Mouse (Mus musculus) gastrocnemius, adult 2 months (tissue): Measurements from ENCODE around the gene Rnase2b. TPM values are rescaled to one million over a fixed set of nuclear protein-coding genes. Genes with fewer than 3 reads are reported as not detected.
"Not testable (repeated sequence)": the region's sequence is repeated elsewhere in the genome, so short reads cannot be mapped to it uniquely, and the experiment has no call there.

Experiments
- DNase-seq: peaks from one replicate; pipeline ENCODE4 v3.0.0; 2022
- H3K27ac ChIP-seq: fragments of 200-600 bp; 2 replicates; pipeline ENCODE4 v1.8.1; 2022; ENCODE audit warnings: mild to moderate bottlenecking
- H3K4me3 ChIP-seq: fragments of 200-600 bp; 2 replicates; pipeline ENCODE4 v1.8.1; 2022; ENCODE audit warnings: mild to moderate bottlenecking, moderate library complexity
- CTCF ChIP-seq: fragments of 200-600 bp; IDR thresholded peaks from 2 replicates; pipeline ENCODE4 v1.8.1; 2022; ENCODE audit warnings: antibody characterized with exemption, mild to moderate bottlenecking, moderate library complexity
- intact Hi-C: fragments of 180-260 bp; cut with DNase I; formaldehyde crosslinking; loops from one replicate; pipeline ENCODE4 v1.15.1; 2025
- total RNA-seq, 2 experiments: library from RNA; stranded (reverse); gene quantifications; 2 replicates each; pipeline ENCODE4 v1.2.3; 2021

Gene Rnase2b
- total RNA-seq, 2 experiments from 2014 or later = not detected

DNA sequence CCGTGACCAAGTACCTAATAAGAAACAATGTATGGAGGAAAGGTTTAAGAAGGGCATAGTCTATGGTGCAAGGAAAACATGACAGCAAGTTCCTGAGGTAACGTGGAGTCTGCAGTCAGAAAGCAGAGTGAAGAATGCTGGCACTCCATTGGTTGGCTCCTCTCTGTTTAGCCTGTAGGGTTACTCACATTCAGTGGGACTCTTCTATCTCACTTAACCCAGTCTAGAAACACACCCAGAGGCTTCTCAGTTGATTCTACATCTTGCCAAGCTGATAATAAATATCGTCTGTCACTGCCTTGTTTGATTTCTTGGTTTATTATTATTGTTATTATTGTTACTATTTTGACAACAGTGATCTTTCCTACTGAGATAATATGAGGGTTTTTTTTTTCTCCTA lies 19.5 kb upstream of the Rnase2b start:
- no peak overlapping the region for H3K4me3 ChIP-seq
- intact Hi-C loops = no loop called here
- TF ChIP-seq CTCF = no peak
- no peak overlapping the region for H3K27ac ChIP-seq
- DNase-seq = no peak

DNA sequence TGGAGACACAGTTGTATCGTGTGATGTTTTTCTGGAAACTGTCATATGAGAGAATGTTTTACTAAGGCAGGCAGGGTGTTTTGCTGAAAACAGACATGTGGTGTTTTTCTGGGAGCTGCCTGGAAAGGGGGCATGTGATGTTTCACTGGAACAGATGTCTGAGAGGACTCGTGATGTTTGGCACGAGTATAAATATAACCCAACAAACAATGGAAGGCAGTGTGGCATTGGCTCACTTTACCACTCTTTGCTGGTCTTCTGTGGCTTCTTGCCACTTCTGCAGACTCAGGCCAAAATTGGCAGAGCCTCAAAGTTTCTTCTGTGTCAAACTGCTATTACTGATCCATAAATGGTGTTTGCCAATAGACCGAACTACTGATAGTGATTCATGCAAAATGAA lies 18.8 kb upstream of the Rnase2b start:
- H3K27ac ChIP-seq = no peak overlapping the region

DNA sequence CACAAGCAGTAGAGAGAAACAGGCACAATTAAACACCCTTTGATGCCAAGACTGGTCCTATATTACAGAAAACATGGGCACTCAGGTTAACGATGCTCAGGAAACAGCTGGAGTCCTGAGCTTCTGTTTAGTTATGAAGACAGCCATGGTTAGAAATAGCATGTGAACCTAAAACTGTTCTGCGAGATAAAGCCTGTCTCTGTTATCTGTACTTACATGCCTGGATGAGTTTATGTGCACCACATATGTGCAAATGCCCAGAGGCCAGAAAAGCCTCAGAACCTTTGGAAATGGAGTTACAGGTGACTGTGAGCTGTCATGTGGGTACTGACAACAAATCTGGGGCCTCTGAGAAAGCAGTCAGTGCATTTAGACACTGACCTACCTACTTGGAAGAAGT lies 18.1 kb upstream of the Rnase2b start:
- TF ChIP-seq CTCF = no peak
- intact Hi-C loops = no loop called here
- no peak overlapping the region for H3K4me3 ChIP-seq
- H3K27ac ChIP-seq = no peak overlapping the region
- no peak for DNase-seq

More for the DNA sequence above, 18.8 kb upstream of the Rnase2b start:
- no peak for TF ChIP-seq CTCF
- intact Hi-C loops = no loop called here
- no peak overlapping the region for H3K4me3 ChIP-seq
- DNase-seq = no peak

DNA sequence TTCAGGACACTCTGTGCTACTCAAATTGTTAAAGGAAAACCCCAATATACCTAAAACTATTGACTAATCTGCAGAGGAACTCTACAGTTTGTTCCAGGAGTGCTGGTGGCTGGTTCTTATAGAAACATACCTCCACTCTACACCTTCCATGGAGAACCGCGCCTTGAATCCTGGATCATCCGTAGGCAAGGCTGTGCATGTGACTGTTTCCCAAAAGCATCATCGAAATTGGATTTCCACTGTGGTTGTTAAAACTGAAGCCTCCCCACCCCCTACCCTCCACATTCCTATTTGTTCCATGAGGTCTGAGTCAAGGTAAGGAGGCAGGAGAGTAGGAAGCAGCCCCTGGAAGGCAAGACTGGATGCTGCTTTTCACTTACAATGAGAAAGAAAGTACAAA lies 17.6 kb upstream of the Rnase2b start:
- intact Hi-C loops = no loop called here
- Histone ChIP-seq H3K27ac (no peak overlapping the region), H3K4me3 (no peak overlapping the region)
- no peak for TF ChIP-seq CTCF
- DNase-seq = no peak

DNA sequence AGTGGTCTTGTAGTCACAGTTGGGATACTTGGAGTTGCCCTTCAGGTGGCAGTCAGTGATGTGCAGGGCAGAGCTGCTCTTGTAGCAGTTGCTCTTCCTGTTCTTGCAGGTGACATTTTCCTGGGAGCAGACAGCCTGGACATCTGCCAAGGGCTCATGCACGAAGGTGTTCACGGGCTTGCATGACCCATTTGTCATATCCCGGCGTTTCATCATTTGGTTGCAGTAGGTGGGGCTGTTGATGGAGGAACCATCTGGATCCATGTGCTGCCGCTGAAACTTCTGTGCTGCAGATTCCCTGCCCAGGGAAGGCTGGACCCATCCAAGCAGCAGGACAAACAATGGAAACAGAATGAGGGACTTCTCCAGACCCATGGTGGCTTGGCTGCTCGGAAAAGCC lies 16.5 kb upstream of the Rnase2b start:
- DNase-seq = no peak

DNA sequence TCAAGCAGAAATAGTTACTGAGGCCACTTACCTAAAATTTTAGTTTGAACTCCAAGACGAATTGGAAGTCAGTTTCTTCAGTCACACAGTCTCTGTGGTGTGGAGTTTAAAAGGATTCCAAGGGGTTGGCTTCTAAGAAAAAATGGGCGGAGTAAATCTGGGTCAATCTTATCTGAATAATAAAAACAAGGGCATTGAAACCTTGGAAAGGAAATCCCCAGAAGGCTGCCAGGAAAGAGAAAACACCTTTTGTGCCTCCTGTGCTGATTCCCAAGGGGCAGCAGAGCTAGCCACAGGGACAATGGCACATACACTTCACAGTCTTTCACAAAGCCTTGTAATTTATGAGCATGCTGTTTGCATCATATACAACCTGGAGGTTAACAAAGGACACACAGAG lies 15.4 kb upstream of the Rnase2b start, which contains the start of gene Rnase1:
Gene Rnase1, minus strand, starts transcription at position 101 of the 400 bp plus-strand sequence.
- H3K4me3 ChIP-seq = no peak within 1 kb of the TSS
- DNase-seq = no peak
- TF ChIP-seq CTCF = no peak
- no peak within 1 kb of the TSS for H3K27ac ChIP-seq
- intact Hi-C loops = no loop called here

More for the DNA sequence above, 16.5 kb upstream of the Rnase2b start:
- TF ChIP-seq CTCF = no peak
- H3K27ac ChIP-seq = no peak overlapping the region
- no peak overlapping the region for H3K4me3 ChIP-seq
- intact Hi-C loops = no loop called here

DNA sequence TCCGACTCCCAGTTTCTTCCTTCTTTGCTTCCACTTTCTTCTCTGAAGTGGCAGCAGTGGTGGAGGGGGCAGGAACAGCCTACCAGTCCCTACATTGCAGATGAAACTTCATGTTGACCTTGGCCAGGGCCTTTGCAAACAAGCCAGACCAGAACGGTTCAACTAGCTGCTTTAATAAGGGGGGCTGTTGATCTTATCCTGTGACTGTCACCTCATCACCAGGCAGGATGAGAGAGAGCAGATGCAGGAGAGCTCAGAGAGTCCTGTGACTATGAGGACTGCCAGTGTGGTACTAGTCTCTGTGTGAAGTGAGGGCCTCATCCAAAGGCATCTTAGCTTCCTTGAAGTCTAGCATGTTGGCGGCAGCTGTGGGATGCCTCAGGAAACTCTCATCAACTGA lies 14.1 kb upstream of the Rnase2b start:
- no peak for DNase-seq
- Histone ChIP-seq H3K27ac (no peak overlapping the region), H3K4me3 (no peak overlapping the region)
- intact Hi-C loops = no loop called here
- TF ChIP-seq CTCF = no peak

DNA sequence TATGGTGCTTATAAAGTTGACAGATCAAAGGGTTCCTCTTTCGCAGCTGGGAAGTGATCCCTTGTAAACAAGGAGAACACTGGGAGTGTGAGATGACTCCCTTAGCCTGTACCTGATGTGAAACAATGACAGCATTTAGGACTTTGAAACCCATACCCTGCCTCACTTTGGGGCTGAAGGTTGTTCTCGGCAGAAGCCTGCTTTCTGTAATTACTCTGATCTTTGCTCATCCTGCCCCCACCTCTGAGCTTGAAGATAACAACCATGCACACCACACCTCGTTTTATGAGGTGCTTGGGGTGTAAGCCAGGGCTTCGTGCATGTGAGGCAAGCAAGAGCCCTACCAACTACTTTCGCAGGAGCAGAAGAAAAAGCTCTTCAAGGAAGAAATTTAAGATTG lies 12.9 kb upstream of the Rnase2b start:
- Histone ChIP-seq H3K27ac (no peak overlapping the region), H3K4me3 (no peak overlapping the region)
- DNase-seq = no peak
- TF ChIP-seq CTCF = no peak
- intact Hi-C loops = no loop called here

DNA sequence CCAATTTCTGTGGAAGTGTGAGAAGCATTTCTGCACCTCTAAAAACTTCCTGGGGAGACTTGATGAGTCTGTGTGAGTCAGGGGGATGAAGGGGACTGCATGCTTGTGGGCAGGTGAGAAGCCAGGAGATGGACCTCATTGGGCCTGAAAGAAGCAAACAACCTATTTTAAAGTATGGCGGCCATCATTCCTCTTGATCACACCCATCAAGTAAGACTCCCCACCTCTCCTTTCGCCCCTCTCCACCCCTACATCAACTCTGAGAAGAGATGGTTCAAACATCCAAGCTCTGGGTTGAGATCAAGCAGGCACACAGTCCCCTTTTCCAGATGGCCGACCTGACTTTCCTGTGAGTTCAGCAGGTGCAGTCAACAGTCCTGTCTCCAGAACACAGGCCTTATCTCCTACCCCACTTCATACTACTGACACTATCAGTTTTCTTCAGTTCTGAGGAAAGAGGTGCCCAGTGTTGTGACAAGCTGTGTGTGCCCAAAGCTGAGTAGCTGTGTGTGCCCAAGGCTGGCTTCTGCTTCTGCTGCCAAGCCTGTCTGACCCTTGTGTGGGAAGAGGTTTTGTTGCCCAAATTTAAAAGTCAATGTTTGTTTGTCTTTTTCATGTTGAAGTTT lies 11.7 kb upstream of the Rnase2b start:
- no peak for DNase-seq
- TF ChIP-seq CTCF = no peak
- H3K27ac ChIP-seq = no peak overlapping the region
- H3K4me3 ChIP-seq = no peak overlapping the region
- intact Hi-C loops = no loop called here

DNA sequence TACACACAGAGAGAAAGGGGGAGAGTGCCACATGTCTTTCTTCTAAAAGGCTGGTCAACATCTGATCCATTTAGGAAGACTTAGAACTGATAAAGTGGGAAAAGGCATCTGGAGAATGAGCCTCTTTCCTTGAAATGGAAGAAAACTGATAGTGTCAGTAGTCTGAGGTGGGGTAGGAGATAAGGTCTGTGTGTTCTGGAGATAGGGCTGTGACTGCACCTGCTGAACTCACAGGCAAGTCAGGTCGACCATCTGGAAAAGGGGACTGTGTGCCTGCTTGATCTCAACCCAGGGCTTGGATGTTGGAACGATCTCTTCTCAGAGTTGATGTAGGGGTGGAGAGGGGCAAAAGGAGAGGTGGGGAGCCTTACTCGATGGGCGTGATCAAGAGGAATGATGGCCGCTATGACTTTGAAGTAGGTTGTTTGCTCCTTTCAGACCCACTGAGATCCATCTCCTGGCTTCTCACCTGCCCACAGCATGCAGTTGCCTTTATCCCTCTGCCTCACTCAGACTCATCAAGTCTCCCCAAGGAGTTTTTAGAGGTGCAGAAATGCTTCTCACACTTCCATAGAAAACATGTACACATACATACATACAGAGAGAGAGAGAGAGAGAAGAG lies 9.7 kb upstream of the Rnase2b start:
- DNase-seq = no peak
- TF ChIP-seq CTCF = no peak
- no peak overlapping the region for H3K27ac ChIP-seq
- intact Hi-C loops = no loop called here
- H3K4me3 ChIP-seq = no peak overlapping the region

DNA sequence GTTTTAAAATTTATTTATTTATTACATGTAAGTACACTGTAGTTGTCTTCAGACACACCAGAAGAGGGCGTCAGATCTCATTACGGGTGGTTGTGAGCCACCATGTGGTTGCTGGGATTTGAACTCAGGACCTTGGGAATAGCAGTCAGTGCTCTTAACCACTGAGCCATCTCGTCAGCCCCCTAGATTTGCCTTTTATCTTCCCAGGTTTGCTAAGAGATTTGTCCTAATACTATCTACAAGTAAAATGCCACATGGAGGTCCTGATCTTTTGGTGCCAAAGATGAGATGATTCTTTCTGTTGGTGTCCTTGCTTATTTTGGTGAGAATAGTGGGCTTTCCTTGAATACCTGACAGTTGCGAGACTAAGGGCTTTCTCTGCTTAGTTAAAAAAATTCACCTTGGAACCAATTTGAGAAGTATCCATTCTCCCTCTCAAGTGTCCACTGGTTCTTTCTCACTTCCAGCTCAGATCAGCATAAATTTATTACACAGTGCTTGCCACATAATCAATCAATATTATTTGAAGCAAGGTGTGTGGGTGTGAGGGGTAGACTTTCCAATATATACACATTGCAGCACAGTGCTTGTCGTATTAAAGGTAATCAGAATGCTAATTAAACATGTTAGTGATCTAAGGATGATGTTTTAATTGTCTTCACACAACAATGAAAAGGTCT lies 5.9 kb upstream of the Rnase2b start:
- intact Hi-C loops = no loop called here
- Histone ChIP-seq H3K4me3 (no peak overlapping the region), H3K27ac (no peak overlapping the region)
- no peak for TF ChIP-seq CTCF
- DNase-seq = no peak

DNA sequence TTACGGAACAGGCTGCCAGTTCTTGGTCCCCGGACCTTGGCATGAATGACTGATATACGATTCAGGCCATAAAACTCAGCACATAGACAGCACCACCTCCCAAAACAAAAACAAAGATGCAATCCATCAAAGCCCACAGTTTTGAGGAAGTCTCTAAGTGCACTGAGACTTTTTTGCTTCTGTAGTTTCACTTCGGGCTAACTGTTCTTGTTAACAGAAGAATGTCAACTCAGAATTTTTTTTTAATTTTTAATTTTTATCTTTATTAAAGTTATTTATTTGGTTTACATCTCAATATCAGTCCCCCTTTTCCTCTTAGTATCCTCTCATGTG lies 5.4 kb upstream of the Rnase2b start:
- no peak overlapping the region for H3K27ac ChIP-seq
- DNase-seq = no peak
- H3K4me3 ChIP-seq = no peak overlapping the region
- no peak for TF ChIP-seq CTCF
- intact Hi-C loops = no loop called here

DNA sequence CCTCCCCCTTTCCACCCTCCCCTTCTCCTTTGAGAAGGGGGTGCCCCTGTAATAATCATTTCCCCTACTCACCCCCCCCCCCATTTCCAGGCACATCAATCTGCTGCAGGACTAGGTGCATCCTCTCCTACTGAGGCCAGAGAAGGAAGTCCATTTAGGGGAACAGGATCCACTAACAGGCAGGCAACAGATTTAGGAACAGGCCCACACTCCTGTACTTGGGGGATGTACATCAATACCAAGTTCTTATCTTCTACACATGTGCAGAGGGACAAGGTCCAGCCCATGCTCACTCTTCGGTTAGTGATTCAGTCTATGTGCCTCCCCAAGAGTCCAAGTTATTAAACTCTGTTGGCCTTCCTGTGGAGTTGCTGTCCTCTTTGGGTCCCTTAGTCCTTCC lies 5.0 kb upstream of the Rnase2b start:
- Histone ChIP-seq H3K27ac (no peak overlapping the region), H3K4me3 (no peak overlapping the region)
- intact Hi-C loops = no loop called here
- no peak for DNase-seq
- TF ChIP-seq CTCF = no peak

DNA sequence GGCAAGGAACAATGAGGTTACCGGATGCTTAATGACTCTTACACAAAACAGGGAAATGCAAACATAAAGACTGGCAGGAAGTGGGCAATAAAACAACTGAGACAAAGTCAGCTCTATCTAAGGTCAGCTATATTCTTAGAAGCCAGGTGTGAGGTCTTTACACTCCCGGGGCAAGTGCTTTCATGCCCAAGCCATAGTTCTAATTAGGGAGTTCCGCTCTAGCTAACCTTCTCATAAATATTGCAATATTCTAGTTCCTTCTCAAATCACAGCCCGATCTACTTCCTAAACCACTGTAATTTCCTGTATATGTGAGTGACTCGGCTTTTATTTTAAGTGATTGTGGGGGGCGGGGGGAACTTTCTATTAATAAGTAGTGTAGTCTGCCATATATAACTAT lies 1.3 kb downstream of the Rnase2b start:
- H3K4me3 ChIP-seq, intact Hi-C loops, H3K27ac ChIP-seq, DNase-seq: not testable (repeated sequence)
